8 mouse cellular contexts compared by ENCODE assay signal in the genomic region with DNA sequence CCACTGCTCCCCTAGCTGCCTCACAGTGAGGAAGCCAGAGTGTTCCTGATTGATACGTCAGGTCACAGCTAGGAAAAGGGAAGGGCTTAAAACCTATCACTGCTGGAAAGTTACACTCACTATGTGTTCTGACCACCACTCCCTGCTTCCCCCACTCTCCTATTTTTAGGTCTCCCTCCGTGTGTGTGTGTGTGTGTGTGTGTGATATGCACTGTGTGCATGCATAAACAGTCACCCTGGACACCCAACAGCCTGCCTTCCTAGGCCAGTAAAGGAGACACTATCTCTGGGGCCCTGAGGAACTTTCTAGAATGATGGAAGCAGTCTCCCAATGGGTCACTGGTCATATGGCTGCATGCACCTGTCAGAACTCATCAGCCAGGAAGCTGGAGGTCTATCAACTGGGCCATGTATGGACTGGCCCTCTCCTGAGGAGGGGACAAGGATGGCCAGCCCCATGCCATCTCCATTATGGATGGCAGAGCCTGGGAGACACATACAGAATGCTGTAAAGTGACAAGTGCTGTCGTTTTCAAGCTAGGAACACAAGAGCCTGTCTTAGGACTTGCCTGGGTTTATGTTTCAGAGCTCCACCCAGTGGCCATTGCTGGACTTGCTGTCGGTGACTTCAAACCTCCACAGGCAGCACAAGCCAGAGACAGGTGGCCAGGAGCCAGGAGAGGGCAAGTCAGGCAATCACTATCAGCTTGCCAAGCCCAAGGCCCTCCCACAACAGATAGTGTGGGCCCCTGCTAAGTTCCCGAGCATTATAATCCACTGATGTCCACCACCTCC. TPM values are rescaled to one million over a fixed set of nuclear protein-coding genes. Genes with fewer than 3 reads are reported as not detected.
A peak's percentile ranks its signal among the peaks of the same experiment; 100 is the strongest.
DNase-seq lines count a peak whose midpoint lies in the region; ATAC-seq and TF ChIP-seq lines count a peak whose summit lies in the region.

No protein-coding gene starts in this region.

- H3K9ac ChIP-seq in embryonic facial prominence, embryonic 11.5 days (replicated peaks; ENCODE audit: low read length), result no peak overlapping the region
- H3K9ac ChIP-seq in kidney, embryonic 14.5 days (ENCODE audit: low read depth, low read length), result no peak overlapping the region
- H3K9ac ChIP-seq in limb, embryonic 14.5 days (ENCODE audit: low read depth, low read length, severe bottlenecking), result no peak overlapping the region
- H3K9ac ChIP-seq in midbrain, postnatal 0 days (replicated peaks; ENCODE audit: low read length, poor library complexity, severe bottlenecking), result no peak overlapping the region

- 42% methylated on average over 5 of the region's 5 CpGs for WGBS in embryonic facial prominence, embryonic 11.5 days
- 40% methylated on average over 5 of the region's 5 CpGs for WGBS in kidney, embryonic 14.5 days
- WGBS in limb, embryonic 14.5 days, result 38% methylated on average over 5 of the region's 5 CpGs
- WGBS in midbrain, postnatal 0 days, result 37% methylated on average over 5 of the region's 5 CpGs

- no peaks in the 10 kb centered on the region for H3K36me3 ChIP-seq in embryonic facial prominence, embryonic 11.5 days (replicated peaks; ENCODE audit: control insufficient read depth, insufficient read depth, low read depth, low read length)
- H3K36me3 ChIP-seq in kidney, embryonic 14.5 days (ENCODE audit: control insufficient read depth, insufficient read depth, low read length), result no peaks in the 10 kb centered on the region
- no peaks in the 10 kb centered on the region for H3K36me3 ChIP-seq in limb, embryonic 14.5 days (ENCODE audit: control insufficient read depth, insufficient read depth, low read length)
- H3K36me3 ChIP-seq in midbrain, postnatal 0 days (ENCODE audit: insufficient read depth, low read length), result no peaks in the 10 kb centered on the region

- TF ChIP-seq CTCF in midbrain, postnatal 0 days (IDR thresholded peaks at IDR 0.05), result peak; percentile 92

- H3K4me2 ChIP-seq in embryonic facial prominence, embryonic 11.5 days (ENCODE audit: low read depth, low read length), result no peak overlapping the region
- H3K4me2 ChIP-seq in kidney, embryonic 14.5 days (replicated peaks; ENCODE audit: low read depth, low read length), result no peak overlapping the region
- H3K4me2 ChIP-seq in limb, embryonic 14.5 days (replicated peaks; ENCODE audit: low read depth, low read length, severe bottlenecking), result no peak overlapping the region
- H3K4me2 ChIP-seq in midbrain, postnatal 0 days (ENCODE audit: low read depth, low read length, poor library complexity, severe bottlenecking), result no peak overlapping the region

- no peaks in the 10 kb centered on the region for H3K9me3 ChIP-seq in embryonic facial prominence, embryonic 11.5 days (replicated peaks; ENCODE audit: control insufficient read depth, low read length)
- H3K9me3 ChIP-seq in kidney, embryonic 14.5 days (ENCODE audit: control insufficient read depth, low read length), result no peaks in the 10 kb centered on the region
- H3K9me3 ChIP-seq in limb, embryonic 14.5 days (ENCODE audit: control insufficient read depth, low read length), result no peaks in the 10 kb centered on the region
- H3K9me3 ChIP-seq in midbrain, postnatal 0 days (ENCODE audit: low read length), result no peaks in the 10 kb centered on the region

- DNase-seq in 3134 (ENCODE audit: extremely low read depth, insufficient read length, low spot score), result peak; percentile 69
- peak; percentile 97 for DNase-seq in adrenal gland, postnatal 14 days
- DNase-seq in embryonic facial prominence, embryonic 11.5 days (ENCODE audit: low spot score), result peak; percentile 83
- peak; percentile 96 for DNase-seq in heart, adult 8-10 months (ENCODE audit: low spot score)
- DNase-seq in limb, embryonic 14.5 days (ENCODE audit: low spot score), result peak; percentile 74
- peak; percentile 92 for DNase-seq in midbrain, postnatal 0 days (ENCODE audit: low spot score)
- DNase-seq in spleen, postnatal 10 days (ENCODE audit: low spot score in 2 of 2), result peak; percentile 93 to 95

- peak; percentile 36; the same call in 1 of the 2 replicates for ATAC-seq in embryonic facial prominence, embryonic 11.5 days (replicated peaks; ENCODE audit: insufficient number of reproducible peaks, low FRiP score, low TSS enrichment, low read depth)
- peak; percentile 78 for ATAC-seq in kidney, embryonic 14.5 days (ENCODE audit: low FRiP score, low TSS enrichment)
- ATAC-seq in limb, embryonic 14.5 days (ENCODE audit: low FRiP score, low read depth), result peak; percentile 79
- ATAC-seq in midbrain, postnatal 0 days (ENCODE audit: low FRiP score), result peak; percentile 66; the same call in 1 of the 2 replicates

- no peaks in the 10 kb centered on the region for H3K4me1 ChIP-seq in embryonic facial prominence, embryonic 11.5 days (ENCODE audit: control insufficient read depth, insufficient read depth, low read length)
- no peaks in the 10 kb centered on the region for H3K4me1 ChIP-seq in kidney, embryonic 14.5 days (ENCODE audit: control insufficient read depth, insufficient read depth, low read length)
- H3K4me1 ChIP-seq in limb, embryonic 14.5 days (ENCODE audit: control insufficient read depth, insufficient read depth, low read length), result peaks cover 9% of the 10 kb centered on the region; the same call in 1 of the 2 replicates
- H3K4me1 ChIP-seq in midbrain, postnatal 0 days (ENCODE audit: insufficient read depth, low read length), result no peaks in the 10 kb centered on the region

- no peaks in the 10 kb centered on the region for H3K27me3 ChIP-seq in embryonic facial prominence, embryonic 11.5 days (ENCODE audit: control insufficient read depth, insufficient read depth, low read length)
- no peaks in the 10 kb centered on the region for H3K27me3 ChIP-seq in kidney, embryonic 14.5 days (ENCODE audit: control insufficient read depth, insufficient read depth, low read length)
- H3K27me3 ChIP-seq in limb, embryonic 14.5 days (ENCODE audit: control insufficient read depth, insufficient read depth, low read length), result no peaks in the 10 kb centered on the region
- H3K27me3 ChIP-seq in midbrain, postnatal 0 days (ENCODE audit: insufficient read depth, low read length), result no peaks in the 10 kb centered on the region

- no peak for TF ChIP-seq POLR2A in limb, embryonic 14.5 days (IDR thresholded peaks at IDR 0.05; ENCODE audit: borderline replicate concordance, extremely low read depth, insufficient read depth, insufficient read length)

- no peak overlapping the region for H3K4me3 ChIP-seq in embryonic facial prominence, embryonic 11.5 days (ENCODE audit: low read depth, low read length)
- H3K4me3 ChIP-seq in kidney, embryonic 14.5 days (ENCODE audit: low read length), result no peak overlapping the region
- no peak overlapping the region for H3K4me3 ChIP-seq in limb, embryonic 14.5 days (replicated peaks; ENCODE audit: low read length)
- no peak overlapping the region for H3K4me3 ChIP-seq in midbrain, postnatal 0 days (ENCODE audit: low read depth, low read length)

- H3K27ac ChIP-seq in embryonic facial prominence, embryonic 11.5 days (replicated peaks; ENCODE audit: low read depth, low read length), result no peak overlapping the region
- H3K27ac ChIP-seq in kidney, embryonic 14.5 days (ENCODE audit: low read depth, low read length), result no peak overlapping the region
- H3K27ac ChIP-seq in limb, embryonic 14.5 days (replicated peaks; ENCODE audit: low read depth, low read length), result no peak overlapping the region
- no peak overlapping the region for H3K27ac ChIP-seq in midbrain, postnatal 0 days (ENCODE audit: low read depth, low read length)

RNA-seq across cellular contexts. Expression of a gene that starts 6.9 kb away (rescaled TPM):
- 0.30 TPM in 2 replicates for total RNA-seq in adrenal gland, postnatal 14 days (2021)
- polyA plus RNA-seq in embryonic facial prominence, embryonic 11.5 days (2014; fragmentation: Nextera tagmentation; extraction: Ambion mirVana), result 0.18 and 0.27 TPM in 2 replicates
- 1 to 10 TPM in 1 of 4 experiments, under 1 TPM in 3; 0.49 to 1.2 (median 0.72) TPM for total RNA-seq in heart, adult 8-10 months (2022)
- 0.47 and 0.77 TPM in 2 replicates for polyA plus RNA-seq in kidney, embryonic 14.5 days (2014; fragmentation: Nextera tagmentation; extraction: Ambion mirVana)
- 9.1 and 10.6 TPM in 2 replicates for polyA plus RNA-seq in limb, embryonic 14.5 days (2012; rRNA removed)
- polyA plus RNA-seq in limb, embryonic 14.5 days (2014; fragmentation: Nextera tagmentation; extraction: Ambion mirVana), result 6.4 and 7.5 TPM in 2 replicates
- 0.19 TPM in 1 of 2 replicates, not detected in the other for total RNA-seq in midbrain, postnatal 0 days (2014; rRNA removed)
- 0.17 TPM in 1 of 2 replicates, not detected in the other for polyA plus RNA-seq in midbrain, postnatal 0 days (2015; fragmentation: Nextera tagmentation; extraction: Ambion mirVana)

RNA-seq across cellular contexts. Expression of a gene that starts 20.7 kb away (rescaled TPM):
- 12.1 and 14.8 TPM in 2 replicates for total RNA-seq in adrenal gland, postnatal 14 days (2021)
- 1.6 and 1.7 TPM in 2 replicates for polyA plus RNA-seq in embryonic facial prominence, embryonic 11.5 days (2014; fragmentation: Nextera tagmentation; extraction: Ambion mirVana)
- total RNA-seq in heart, adult 8-10 months (2022), result 10 to 100 TPM; 43.1 to 55.6 (median 47.0) TPM
- 2.7 and 3.1 TPM in 2 replicates for polyA plus RNA-seq in kidney, embryonic 14.5 days (2014; fragmentation: Nextera tagmentation; extraction: Ambion mirVana)
- 1.9 and 2.4 TPM in 2 replicates for polyA plus RNA-seq in limb, embryonic 14.5 days (2012; rRNA removed)
- polyA plus RNA-seq in limb, embryonic 14.5 days (2014; fragmentation: Nextera tagmentation; extraction: Ambion mirVana), result 2.3 and 2.5 TPM in 2 replicates
- 4.1 and 5.6 TPM in 2 replicates for total RNA-seq in midbrain, postnatal 0 days (2014; rRNA removed)
- 3.0 and 3.9 TPM in 2 replicates for polyA plus RNA-seq in midbrain, postnatal 0 days (2015; fragmentation: Nextera tagmentation; extraction: Ambion mirVana)

RNA-seq across cellular contexts. Expression of a gene that starts 24.8 kb away (rescaled TPM):
- total RNA-seq in adrenal gland, postnatal 14 days (2021), result 4.6 and 6.3 TPM in 2 replicates
- polyA plus RNA-seq in embryonic facial prominence, embryonic 11.5 days (2014; fragmentation: Nextera tagmentation; extraction: Ambion mirVana), result 0.42 and 0.82 TPM in 2 replicates
- total RNA-seq in heart, adult 8-10 months (2022), result 1 to 10 TPM; 1.1 to 1.6 (median 1.3) TPM
- 2.6 and 3.4 TPM in 2 replicates for polyA plus RNA-seq in kidney, embryonic 14.5 days (2014; fragmentation: Nextera tagmentation; extraction: Ambion mirVana)
- 4.7 and 5.7 TPM in 2 replicates for polyA plus RNA-seq in limb, embryonic 14.5 days (2012; rRNA removed)
- polyA plus RNA-seq in limb, embryonic 14.5 days (2014; fragmentation: Nextera tagmentation; extraction: Ambion mirVana), result 6.4 and 6.7 TPM in 2 replicates
- 5.8 and 8.9 TPM in 2 replicates for total RNA-seq in midbrain, postnatal 0 days (2014; rRNA removed)
- polyA plus RNA-seq in midbrain, postnatal 0 days (2015; fragmentation: Nextera tagmentation; extraction: Ambion mirVana), result 5.8 and 7.1 TPM in 2 replicates

RNA-seq across cellular contexts. Expression of a gene that starts 45.7 kb away (rescaled TPM):
- total RNA-seq in adrenal gland, postnatal 14 days (2021), result not detected in 2 replicates
- polyA plus RNA-seq in embryonic facial prominence, embryonic 11.5 days (2014; fragmentation: Nextera tagmentation; extraction: Ambion mirVana), result 0.41 and 0.46 TPM in 2 replicates
- total RNA-seq in heart, adult 8-10 months (2022), result not detected
- polyA plus RNA-seq in kidney, embryonic 14.5 days (2014; fragmentation: Nextera tagmentation; extraction: Ambion mirVana), result not detected in 2 replicates
- polyA plus RNA-seq in limb, embryonic 14.5 days (2012; rRNA removed), result 29.3 and 36.2 TPM in 2 replicates
- 19.6 and 20.7 TPM in 2 replicates for polyA plus RNA-seq in limb, embryonic 14.5 days (2014; fragmentation: Nextera tagmentation; extraction: Ambion mirVana)
- not detected in 2 replicates for total RNA-seq in midbrain, postnatal 0 days (2014; rRNA removed)
- polyA plus RNA-seq in midbrain, postnatal 0 days (2015; fragmentation: Nextera tagmentation; extraction: Ambion mirVana), result not detected in 2 replicates

RNA-seq across cellular contexts. Expression of a gene that starts 46.9 kb away (rescaled TPM):
- total RNA-seq in adrenal gland, postnatal 14 days (2021), result 68.3 and 74.0 TPM in 2 replicates
- 116 and 123 TPM in 2 replicates for polyA plus RNA-seq in embryonic facial prominence, embryonic 11.5 days (2014; fragmentation: Nextera tagmentation; extraction: Ambion mirVana)
- 100 to 1,000 TPM in 3 of 4 experiments, 10 to 100 TPM in 1; 96.9 to 114 (median 106) TPM for total RNA-seq in heart, adult 8-10 months (2022)
- 105 and 119 TPM in 2 replicates for polyA plus RNA-seq in kidney, embryonic 14.5 days (2014; fragmentation: Nextera tagmentation; extraction: Ambion mirVana)
- 77.8 and 90.6 TPM in 2 replicates for polyA plus RNA-seq in limb, embryonic 14.5 days (2012; rRNA removed)
- 108 and 111 TPM in 2 replicates for polyA plus RNA-seq in limb, embryonic 14.5 days (2014; fragmentation: Nextera tagmentation; extraction: Ambion mirVana)
- 95.5 and 98.5 TPM in 2 replicates for total RNA-seq in midbrain, postnatal 0 days (2014; rRNA removed)
- polyA plus RNA-seq in midbrain, postnatal 0 days (2015; fragmentation: Nextera tagmentation; extraction: Ambion mirVana), result 79.4 and 90.0 TPM in 2 replicates
